Mouse (Mus musculus): ENCODE measurements at regions not wholly inside any gene's neighbourhood (a gene's known extent, or its start where the extent isn't known, plus 50 kb on each side); places are given as distances from the start of the nearest gene placed in this dataset.

- no peaks in the 10 kb centered on the region for H3K36me3 ChIP-seq (replicated peaks; ENCODE audit: control insufficient read depth, insufficient read depth)
- H3K4me2 ChIP-seq (replicated peaks), result no peak overlapping the region
- ATAC-seq (ENCODE audit: low FRiP score) (no peak), DNase-seq (ENCODE audit: low spot score) (no peak)
- H3K4me3 ChIP-seq (replicated peaks; ENCODE audit: low read length), result no peak overlapping the region
- H3K4me1 ChIP-seq (replicated peaks; ENCODE audit: control insufficient read depth, insufficient read depth, low read length), result peaks cover 4% of the 10 kb centered on the region; the same call in 1 of the 2 replicates
- H3K27me3 ChIP-seq (ENCODE audit: control insufficient read depth, insufficient read depth, low read length), result no peaks in the 10 kb centered on the region
- no peaks in the 10 kb centered on the region for H3K9me3 ChIP-seq (ENCODE audit: control insufficient read depth, low read length)
- 89% methylated on average over 2 of the region's 2 CpGs for WGBS
- no peak overlapping the region for H3K27ac ChIP-seq
- H3K9ac ChIP-seq, result no peak overlapping the region
These were observed 75.0 kb upstream of the Glce start for GRCm38 (mm10) chr9:62197486-62197885.

GRCm38 (mm10) chr9:62192424-62192892, 70.0 kb upstream of the Glce start:
- no peaks in the 10 kb centered on the region for H3K27me3 ChIP-seq (ENCODE audit: control insufficient read depth, insufficient read depth, low read length)
- H3K36me3 ChIP-seq (replicated peaks; ENCODE audit: control insufficient read depth, insufficient read depth), result no peaks in the 10 kb centered on the region
- peaks cover 25% of the 10 kb centered on the region for H3K4me1 ChIP-seq (replicated peaks; ENCODE audit: control insufficient read depth, insufficient read depth, low read length)
- ATAC-seq (ENCODE audit: low FRiP score), result no peak
- no peak overlapping the region for H3K4me2 ChIP-seq (replicated peaks)
- no peak for DNase-seq (ENCODE audit: low spot score)
- 12% methylated on average over 6 of the region's 6 CpGs for WGBS
- no peaks in the 10 kb centered on the region for H3K9me3 ChIP-seq (ENCODE audit: control insufficient read depth, low read length)
- H3K9ac ChIP-seq, result 0 out of 2 replicates have a peak overlapping the region, but pooled peaks have one; percentile 11
- no peak overlapping the region for H3K27ac ChIP-seq
- no peak overlapping the region for H3K4me3 ChIP-seq (replicated peaks; ENCODE audit: low read length)

- Histone ChIP-seq H3K27me3 (ENCODE audit: control insufficient read depth, insufficient read depth, low read length) (no peaks in the 10 kb centered on the region), H3K4me2 (replicated peaks) (no peak overlapping the region), H3K9me3 (ENCODE audit: control insufficient read depth, low read length) (no peaks in the 10 kb centered on the region), H3K27ac (peak overlapping the region; percentile 72), H3K36me3 (replicated peaks; ENCODE audit: control insufficient read depth, insufficient read depth) (no peaks in the 10 kb centered on the region), H3K4me3 (replicated peaks; ENCODE audit: low read length) (no peak overlapping the region), H3K9ac (no peak overlapping the region), H3K4me1 (replicated peaks; ENCODE audit: control insufficient read depth, insufficient read depth, low read length) (peaks cover 25% of the 10 kb centered on the region)
- DNase-seq (ENCODE audit: low spot score) (peak; percentile 43), ATAC-seq (ENCODE audit: low FRiP score) (peak; percentile 60; the same call in 1 of the 2 replicates)
- WGBS, result 14% methylated on average over 6 of the region's 6 CpGs
These were observed 68.0 kb upstream of the Glce start for GRCm38 (mm10) chr9:62190474-62190873.

GRCm38 (mm10) chr9:62188835-62189234, 66.4 kb upstream of the Glce start:
- Histone ChIP-seq H3K27me3 (ENCODE audit: control insufficient read depth, insufficient read depth, low read length) (no peaks in the 10 kb centered on the region), H3K27ac (peak overlapping the region; percentile 39; the same call in 1 of the 2 replicates), H3K36me3 (replicated peaks; ENCODE audit: control insufficient read depth, insufficient read depth) (no peaks in the 10 kb centered on the region), H3K4me1 (replicated peaks; ENCODE audit: control insufficient read depth, insufficient read depth, low read length) (peaks cover 25% of the 10 kb centered on the region), H3K9me3 (ENCODE audit: control insufficient read depth, low read length) (no peaks in the 10 kb centered on the region), H3K4me3 (replicated peaks; ENCODE audit: low read length) (no peak overlapping the region), H3K9ac (no peak overlapping the region), H3K4me2 (replicated peaks) (no peak overlapping the region)
- WGBS, result 35% methylated on average over 6 of the region's 6 CpGs
- no peak for DNase-seq (ENCODE audit: low spot score)
- ATAC-seq (ENCODE audit: low FRiP score), result no peak

GRCm38 (mm10) chr9:62188379-62188778, 65.9 kb upstream of the Glce start:
- no peak overlapping the region for H3K9ac ChIP-seq
- DNase-seq (ENCODE audit: low spot score) (no peak), ATAC-seq (ENCODE audit: low FRiP score) (no peak)
- peak overlapping the region; percentile 56 for H3K27ac ChIP-seq
- H3K27me3 ChIP-seq (ENCODE audit: control insufficient read depth, insufficient read depth, low read length), result no peaks in the 10 kb centered on the region
- no peaks in the 10 kb centered on the region for H3K36me3 ChIP-seq (replicated peaks; ENCODE audit: control insufficient read depth, insufficient read depth)
- no peak overlapping the region for H3K4me3 ChIP-seq (replicated peaks; ENCODE audit: low read length)
- 54% methylated on average over 3 of the region's 3 CpGs for WGBS
- peaks cover 25% of the 10 kb centered on the region for H3K4me1 ChIP-seq (replicated peaks; ENCODE audit: control insufficient read depth, insufficient read depth, low read length)
- no peak overlapping the region for H3K4me2 ChIP-seq (replicated peaks)
- H3K9me3 ChIP-seq (ENCODE audit: control insufficient read depth, low read length), result no peaks in the 10 kb centered on the region

- WGBS, result 59% methylated on average over 4 of the region's 4 CpGs
These were observed 64.4 kb upstream of the Glce start for GRCm38 (mm10) chr9:62186886-62187285.

GRCm38 (mm10) chr9:62185516-62186280, 63.2 kb upstream of the Glce start:
- H3K4me1 ChIP-seq (replicated peaks; ENCODE audit: control insufficient read depth, insufficient read depth, low read length), result peaks cover 32% of the 10 kb centered on the region
- 42% methylated on average over 7 of the region's 7 CpGs for WGBS
- H3K4me2 ChIP-seq (replicated peaks), result no peak overlapping the region
- DNase-seq (ENCODE audit: low spot score) (no peak), ATAC-seq (ENCODE audit: low FRiP score) (no peak)
- H3K9me3 ChIP-seq (ENCODE audit: control insufficient read depth, low read length), result no peaks in the 10 kb centered on the region
- no peaks in the 10 kb centered on the region for H3K36me3 ChIP-seq (replicated peaks; ENCODE audit: control insufficient read depth, insufficient read depth)
- H3K27ac ChIP-seq, result no peak overlapping the region
- H3K4me3 ChIP-seq (replicated peaks; ENCODE audit: low read length), result no peak overlapping the region
- no peaks in the 10 kb centered on the region for H3K27me3 ChIP-seq (ENCODE audit: control insufficient read depth, insufficient read depth, low read length)
- no peak overlapping the region for H3K9ac ChIP-seq

More at GRCm38 (mm10) chr9:62186886-62187285, 64.4 kb upstream of the Glce start:
- Histone ChIP-seq H3K4me3 (replicated peaks; ENCODE audit: low read length) (no peak overlapping the region), H3K4me1 (replicated peaks; ENCODE audit: control insufficient read depth, insufficient read depth, low read length) (peaks cover 28% of the 10 kb centered on the region), H3K27ac (no peak overlapping the region), H3K9me3 (ENCODE audit: control insufficient read depth, low read length) (no peaks in the 10 kb centered on the region), H3K4me2 (replicated peaks) (no peak overlapping the region), H3K27me3 (ENCODE audit: control insufficient read depth, insufficient read depth, low read length) (no peaks in the 10 kb centered on the region), H3K9ac (no peak overlapping the region), H3K36me3 (replicated peaks; ENCODE audit: control insufficient read depth, insufficient read depth) (no peaks in the 10 kb centered on the region)
- ATAC-seq (ENCODE audit: low FRiP score) (no peak), DNase-seq (ENCODE audit: low spot score) (no peak)

GRCm38 (mm10) chr9:62181182-62181830, 58.9 kb upstream of the Glce start:
- Histone ChIP-seq H3K36me3 (replicated peaks; ENCODE audit: control insufficient read depth, insufficient read depth) (no peaks in the 10 kb centered on the region), H3K27me3 (ENCODE audit: control insufficient read depth, insufficient read depth, low read length) (no peaks in the 10 kb centered on the region), H3K4me3 (replicated peaks; ENCODE audit: low read length) (no peak overlapping the region), H3K27ac (peak overlapping the region; percentile 88), H3K4me2 (replicated peaks) (peak overlapping the region; percentile 13; the same call in 1 of the 2 replicates), H3K9ac (no peak overlapping the region), H3K9me3 (ENCODE audit: control insufficient read depth, low read length) (no peaks in the 10 kb centered on the region), H3K4me1 (replicated peaks; ENCODE audit: control insufficient read depth, insufficient read depth, low read length) (peaks cover 30% of the 10 kb centered on the region)
- WGBS, result 18% methylated on average over 9 of the region's 9 CpGs
- ATAC-seq (ENCODE audit: low FRiP score), result peak; percentile 88
- DNase-seq (ENCODE audit: low spot score), result peak; percentile 70

GRCm38 (mm10) chr9:62180456-62181181, 58.2 kb upstream of the Glce start:
- ATAC-seq (ENCODE audit: low FRiP score) (peak; percentile 38; the same call in 1 of the 2 replicates), DNase-seq (ENCODE audit: low spot score) (no peak)
- no peaks in the 10 kb centered on the region for H3K36me3 ChIP-seq (replicated peaks; ENCODE audit: control insufficient read depth, insufficient read depth)
- peaks cover 30% of the 10 kb centered on the region for H3K4me1 ChIP-seq (replicated peaks; ENCODE audit: control insufficient read depth, insufficient read depth, low read length)
- no peak overlapping the region for H3K4me3 ChIP-seq (replicated peaks; ENCODE audit: low read length)
- WGBS, result 40% methylated on average over 11 of the region's 11 CpGs
- no peaks in the 10 kb centered on the region for H3K27me3 ChIP-seq (ENCODE audit: control insufficient read depth, insufficient read depth, low read length)
- no peaks in the 10 kb centered on the region for H3K9me3 ChIP-seq (ENCODE audit: control insufficient read depth, low read length)
- H3K27ac ChIP-seq, result peak overlapping the region; percentile 88
- peak overlapping the region; percentile 13 for H3K4me2 ChIP-seq (replicated peaks)
- no peak overlapping the region for H3K9ac ChIP-seq

Measured in hindbrain, embryonic 14.5 days (tissue).